Mouse (Mus musculus) myocyte (in vitro differentiated cells): ENCODE measurements at regions not wholly inside any gene's neighbourhood (a gene's known extent, or its start where the extent isn't known, plus 50 kb on each side); places are given as distances from the start of the nearest gene placed in this dataset.

Experiments used
- E2F4 ChIP-seq: IDR thresholded peaks from one replicate; pipeline ENCODE4 v1.6.1; 2011; ENCODE audit warnings: mild to moderate bottlenecking, control low read depth, moderate library complexity; ENCODE audit not compliant: insufficient read depth
- MAX ChIP-seq: IDR thresholded peaks from one replicate; pipeline ENCODE4 v1.6.1; 2011; ENCODE audit warnings: low read depth, mild to moderate bottlenecking, control low read depth
- MYOD1 ChIP-seq, 3 experiments: IDR thresholded peaks; one replicate each; pipeline ENCODE4 v1.6.1; 2011; ENCODE audit warnings: control low read depth in 2 of 3, low read depth in 2 of 3, mild to moderate bottlenecking in 2 of 3, moderate library complexity in 1 of 3; ENCODE audit not compliant: insufficient read length in 2 of 3, control insufficient read depth in 1 of 3
- MYOG ChIP-seq, 3 experiments: IDR thresholded peaks; one replicate each; pipeline ENCODE4 v1.6.1; 2011; ENCODE audit warnings: control low read depth in 2 of 3, low read depth in 2 of 3, mild to moderate bottlenecking in 2 of 3; ENCODE audit not compliant: insufficient read length in 2 of 3, control insufficient read depth in 1 of 3, insufficient read depth in 1 of 3
- POLR2A ChIP-seq: IDR thresholded peaks from one replicate; pipeline ENCODE4 v1.6.1; 2011; ENCODE audit warnings: low read depth, mild to moderate bottlenecking, control low read depth, moderate library complexity; ENCODE audit not compliant: insufficient read length
- POLR2AphosphoS2 ChIP-seq: IDR thresholded peaks from one replicate; pipeline ENCODE4 v1.6.1; 2011; ENCODE audit warnings: low read depth, control low read depth; ENCODE audit not compliant: insufficient read length
- TCF12 ChIP-seq: IDR thresholded peaks from one replicate; pipeline ENCODE4 v1.6.1; 2011; ENCODE audit warnings: mild to moderate bottlenecking, control low read depth; ENCODE audit not compliant: poor library complexity, insufficient read depth, severe bottlenecking
- TCF3 ChIP-seq: IDR thresholded peaks from one replicate; pipeline ENCODE4 v1.6.1; 2011; ENCODE audit warnings: low read depth, control low read depth; ENCODE audit not compliant: insufficient read length
- USF1 ChIP-seq: IDR thresholded peaks from one replicate; pipeline ENCODE4 v1.6.1; 2011; ENCODE audit warnings: low read depth, mild to moderate bottlenecking, control low read depth, moderate library complexity

- TF ChIP-seq POLR2AphosphoS2 (no peak), E2F4 (no peak), TCF3 (no peak), POLR2A (no peak), MYOD1 (IDR thresholded peaks at IDR 0.05; ENCODE audit: control insufficient read depth in 1 of 3, insufficient read length in 2 of 3, low read depth in 2 of 3) (no peak), MAX (no peak), TCF12 (no peak), MYOG (IDR thresholded peaks at IDR 0.05; ENCODE audit: control insufficient read depth in 1 of 3, insufficient read depth in 1 of 3, insufficient read length in 2 of 3, low read depth in 2 of 3) (no peak), USF1 (no peak)
Observed at GRCm38 (mm10) chr1:114039383-114039782, 1645.2 kb upstream of the Cntnap5a start.
